Mouse (Mus musculus) left cerebral cortex, postnatal 4 days (tissue): ENCODE results near the gene Rplp1. TPM values are rescaled to one million over a fixed set of nuclear protein-coding genes. Genes with fewer than 3 reads are reported as not detected.
A peak's percentile ranks its signal among the peaks of the same experiment; 100 is the strongest.

ENCODE experiments used
- DNase-seq: peaks from one replicate; pipeline ENCODE4 v3.0.0-alpha.2; 2022
- intact Hi-C: fragments of 180-260 bp; cut with DNase I; formaldehyde crosslinking; loops from one replicate; pipeline ENCODE4 v1.15.1; 2025
- total RNA-seq, 2 experiments: library from RNA; stranded (reverse); gene quantifications; 2 replicates each; pipeline ENCODE4 v1.2.3; 2021

The Rplp1 gene
- total RNA-seq: 1,000 to 10,000 TPM; 2,004 to 2,011 TPM

GRCm38 (mm10) chr9:61914203-61914916, at the start of gene Rplp1:
Gene Rplp1 (minus strand): TSS chr9:61914542.
- intact Hi-C loops: no loop called here
- peak; percentile 97 for DNase-seq

GRCm38 (mm10) chr9:61963356-61963755, 49.0 kb upstream of the Rplp1 start:
- no peak for DNase-seq
- intact Hi-C loops: no loop called here

DNA sequence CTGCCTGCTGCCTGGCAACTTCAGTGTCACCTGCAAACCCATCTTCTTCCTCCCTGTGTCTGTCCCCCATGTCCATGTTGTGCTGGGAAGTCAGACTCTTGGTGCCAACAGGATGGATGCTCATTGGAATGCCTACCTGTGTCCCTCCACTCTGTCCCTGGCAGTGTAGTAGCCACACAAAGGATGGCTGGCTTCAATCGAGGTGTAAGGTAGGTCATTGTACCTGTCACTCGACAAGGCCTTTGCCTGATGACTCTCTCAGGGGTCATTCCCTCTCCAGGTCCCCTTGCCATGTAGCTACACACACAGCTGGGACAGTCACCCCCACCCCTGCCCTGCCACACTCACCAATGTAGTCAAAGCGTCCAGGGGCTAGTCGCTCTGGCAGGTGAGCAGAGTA, 46.8 kb upstream of the Rplp1 start:
- intact Hi-C loops: no loop called here
- no peak for DNase-seq

- intact Hi-C loops: no loop called here
- DNase-seq: no peak
Measured at GRCm38 (mm10) chr9:61960753-61961152, 46.4 kb upstream of the Rplp1 start.

DNA sequence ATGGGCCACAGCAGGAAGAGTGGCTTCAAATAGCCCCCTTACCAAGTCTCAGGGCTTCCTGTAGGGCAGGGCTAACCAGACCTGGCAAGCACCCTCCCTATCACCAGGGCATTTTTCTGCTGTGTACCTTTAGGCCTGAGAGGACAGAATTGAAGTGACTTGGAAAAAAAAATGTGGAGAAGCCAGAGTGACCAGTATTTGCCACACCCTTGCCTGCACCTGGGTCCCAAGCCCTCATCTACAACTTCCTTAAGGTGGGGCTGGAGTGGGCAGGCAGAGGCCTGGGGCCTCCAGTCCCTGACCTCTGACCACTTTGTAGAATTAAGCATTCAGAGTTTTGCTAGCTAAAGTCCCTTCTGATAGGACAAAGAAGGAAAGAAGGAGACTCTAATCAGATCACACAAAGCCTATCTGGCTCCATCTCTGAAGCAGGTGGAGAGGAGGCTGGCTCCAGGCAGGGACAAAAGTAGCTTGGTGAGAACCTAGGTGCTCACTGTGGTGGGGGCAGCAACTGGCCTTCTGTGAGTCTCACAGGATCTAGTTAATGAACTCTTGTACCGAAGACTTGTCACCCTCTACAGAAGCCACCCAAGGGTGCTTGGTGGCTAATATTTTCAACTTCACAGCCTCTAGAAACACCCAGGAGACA, 45.7 kb upstream of the Rplp1 start:
- no peak for DNase-seq
- intact Hi-C loops: no loop called here

- intact Hi-C loops: no loop called here
Measured at GRCm38 (mm10) chr9:61954707-61955106, 40.4 kb upstream of the Rplp1 start.

DNA sequence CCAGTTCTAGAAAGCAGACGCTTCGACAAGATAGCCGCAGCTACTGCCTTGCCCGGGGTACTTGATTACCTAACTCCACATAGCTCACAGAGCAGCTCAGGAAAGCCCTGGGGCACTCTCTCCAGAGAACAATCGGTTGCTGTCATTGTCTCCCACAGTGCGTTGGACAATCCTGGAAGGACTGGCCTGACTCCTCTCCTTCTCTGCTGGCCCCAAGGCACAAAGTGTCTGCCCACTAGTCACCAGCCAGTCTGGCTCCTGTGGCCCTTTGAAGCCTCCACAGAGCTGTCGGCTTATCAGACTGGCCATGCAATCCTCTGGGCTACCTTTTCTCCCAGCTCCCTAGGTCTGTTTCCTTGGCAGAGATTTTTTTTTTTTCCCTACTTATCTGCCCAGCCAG, 37.9 kb upstream of the Rplp1 start:
- intact Hi-C loops: no loop called here

More at GRCm38 (mm10) chr9:61954707-61955106, 40.4 kb upstream of the Rplp1 start:
- DNase-seq: no peak

GRCm38 (mm10) chr9:61947402-61948346, 33.3 kb upstream of the Rplp1 start:
- intact Hi-C loops: loop anchor here (5.0 kb wide), 1 partner anchor 295 kb away; no protein-coding TSS in a partner anchor
- peak; percentile 82 for DNase-seq

More for the DNA sequence above, 37.9 kb upstream of the Rplp1 start:
- no peak for DNase-seq

GRCm38 (mm10) chr9:61946623-61947401, 32.5 kb upstream of the Rplp1 start, which contains the start of gene Kif23:
Gene Kif23 (minus strand): TSS chr9:61946774.
- peak; percentile 99 for DNase-seq
- intact Hi-C loops: loop anchor here (5.0 kb wide), 1 partner anchor 295 kb away; no protein-coding TSS in a partner anchor

DNA sequence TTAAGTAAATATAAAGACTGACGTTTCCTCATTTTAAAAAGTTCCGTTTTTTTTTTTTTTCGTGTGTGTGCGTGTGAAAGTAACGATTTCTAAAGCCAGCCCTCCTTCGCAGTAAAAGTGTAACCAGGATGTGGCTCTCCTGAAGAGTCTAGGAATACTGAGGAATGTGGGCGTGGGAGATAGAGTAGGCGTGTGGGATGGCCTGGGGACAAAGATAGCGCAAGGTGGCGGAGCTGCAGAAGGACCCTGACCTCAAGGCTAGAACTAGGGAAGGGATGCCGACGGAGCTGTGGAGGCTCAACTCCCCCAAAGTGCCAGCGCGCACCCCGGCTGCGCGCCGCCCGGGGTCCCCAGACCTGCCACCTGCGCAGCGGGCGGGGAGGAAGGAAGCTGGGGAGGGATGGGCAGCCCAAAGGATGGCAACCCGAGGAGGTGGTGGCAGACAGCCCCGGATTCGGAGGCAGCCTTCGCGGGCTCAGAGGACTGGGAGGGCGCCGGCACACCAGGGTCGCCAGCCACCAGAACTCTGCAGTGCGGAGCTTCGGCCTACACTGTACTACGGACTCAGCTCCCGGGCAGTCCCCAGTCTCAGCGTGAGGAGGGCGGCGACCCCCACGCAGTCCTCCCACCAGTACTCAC, 31.8 kb upstream of the Rplp1 start:
- DNase-seq: no peak
- intact Hi-C loops: loop anchor here (5.0 kb wide), 1 partner anchor 296 kb away; no protein-coding TSS in a partner anchor

- intact Hi-C loops: no loop called here
Measured at GRCm38 (mm10) chr9:61941054-61941453, 26.7 kb upstream of the Rplp1 start.

DNA sequence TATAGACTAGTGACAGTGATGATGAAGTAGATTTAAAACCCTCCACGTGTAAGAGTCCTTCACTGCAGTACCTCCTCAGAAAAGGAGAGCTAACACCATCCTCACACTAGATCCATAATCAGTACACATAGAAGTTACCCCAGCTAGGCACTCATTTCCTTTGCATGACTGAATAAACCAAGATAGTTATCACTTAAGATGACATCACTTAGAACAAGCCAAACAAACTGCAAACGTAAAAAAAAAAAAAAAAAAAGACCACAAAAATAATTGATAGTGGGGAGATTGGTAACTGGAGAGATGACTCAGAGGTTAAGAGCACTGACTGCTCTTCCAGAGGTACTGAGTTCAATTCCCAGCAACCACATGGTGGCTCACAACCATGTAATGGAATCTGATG, 19.0 kb upstream of the Rplp1 start:
- intact Hi-C loops: no loop called here
- no peak for DNase-seq

More at GRCm38 (mm10) chr9:61941054-61941453, 26.7 kb upstream of the Rplp1 start:
- DNase-seq: no peak

GRCm38 (mm10) chr9:61932009-61932408, 17.7 kb upstream of the Rplp1 start:
- intact Hi-C loops: no loop called here
- no peak for DNase-seq

- intact Hi-C loops: no loop called here
- no peak for DNase-seq
Measured at GRCm38 (mm10) chr9:61925086-61925660, 10.8 kb upstream of the Rplp1 start.

GRCm38 (mm10) chr9:61920331-61920730, 6.0 kb upstream of the Rplp1 start:
- intact Hi-C loops: no loop called here

DNA sequence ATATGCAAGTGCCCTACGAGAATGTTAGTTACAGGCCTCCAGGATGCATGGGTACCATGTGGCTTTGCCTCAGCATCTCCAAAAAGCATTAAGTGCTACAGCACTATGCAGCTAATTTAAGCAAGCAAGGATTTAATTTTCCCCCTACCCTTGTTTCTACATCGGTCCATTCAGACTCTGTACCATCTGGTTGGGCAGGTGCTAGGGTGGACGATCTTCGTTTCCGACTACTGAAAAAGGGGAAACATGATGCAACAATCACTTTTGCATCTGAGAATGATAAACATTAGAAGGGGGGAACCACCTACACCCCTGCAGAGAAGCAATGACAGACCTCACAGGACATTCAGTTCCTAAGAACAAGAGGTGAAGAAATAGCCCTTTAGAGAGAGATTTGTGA, 5.1 kb upstream of the Rplp1 start:
- no peak for DNase-seq
- intact Hi-C loops: no loop called here

More at GRCm38 (mm10) chr9:61920331-61920730, 6.0 kb upstream of the Rplp1 start:
- no peak for DNase-seq

DNA sequence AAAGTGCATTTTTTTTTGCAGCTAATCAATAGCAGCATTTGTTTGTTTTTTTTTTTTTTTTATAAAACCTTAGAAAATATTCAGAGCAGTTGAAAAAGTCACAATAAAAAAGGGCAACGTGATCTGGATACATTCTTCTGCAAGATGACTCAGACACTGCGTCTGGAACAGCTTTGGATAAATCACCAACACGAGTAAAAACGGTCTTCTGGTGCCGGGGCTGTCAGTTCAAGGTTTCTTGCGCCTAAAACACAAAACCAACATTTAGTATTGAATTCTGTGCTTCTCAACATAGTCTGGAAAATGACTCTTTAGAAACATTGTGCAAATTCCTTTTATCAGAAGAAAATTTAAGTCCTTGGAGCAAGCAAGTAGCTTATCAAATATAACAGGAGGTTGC, 3.1 kb upstream of the Rplp1 start:
- intact Hi-C loops: no loop called here
- DNase-seq: no peak

DNA sequence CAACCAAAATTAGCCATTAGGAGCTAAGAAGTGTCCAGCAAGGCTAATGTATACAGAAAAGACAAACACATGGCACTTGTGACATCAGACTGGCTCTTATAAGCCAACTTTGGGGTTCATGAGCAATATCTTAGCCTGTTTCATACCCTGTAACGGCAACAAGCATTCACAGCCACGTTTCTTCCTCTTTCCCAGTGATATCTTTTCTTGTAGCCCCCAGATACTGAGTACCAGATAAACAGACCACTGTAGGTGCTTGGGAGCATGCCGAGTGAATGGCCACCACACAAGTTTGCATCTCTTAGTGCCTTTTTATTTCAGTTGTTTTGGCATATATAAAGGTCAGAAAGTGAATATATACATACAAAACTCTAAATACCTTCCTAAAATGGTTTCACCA, 2.6 kb upstream of the Rplp1 start:
- DNase-seq: no peak
- intact Hi-C loops: no loop called here

DNA sequence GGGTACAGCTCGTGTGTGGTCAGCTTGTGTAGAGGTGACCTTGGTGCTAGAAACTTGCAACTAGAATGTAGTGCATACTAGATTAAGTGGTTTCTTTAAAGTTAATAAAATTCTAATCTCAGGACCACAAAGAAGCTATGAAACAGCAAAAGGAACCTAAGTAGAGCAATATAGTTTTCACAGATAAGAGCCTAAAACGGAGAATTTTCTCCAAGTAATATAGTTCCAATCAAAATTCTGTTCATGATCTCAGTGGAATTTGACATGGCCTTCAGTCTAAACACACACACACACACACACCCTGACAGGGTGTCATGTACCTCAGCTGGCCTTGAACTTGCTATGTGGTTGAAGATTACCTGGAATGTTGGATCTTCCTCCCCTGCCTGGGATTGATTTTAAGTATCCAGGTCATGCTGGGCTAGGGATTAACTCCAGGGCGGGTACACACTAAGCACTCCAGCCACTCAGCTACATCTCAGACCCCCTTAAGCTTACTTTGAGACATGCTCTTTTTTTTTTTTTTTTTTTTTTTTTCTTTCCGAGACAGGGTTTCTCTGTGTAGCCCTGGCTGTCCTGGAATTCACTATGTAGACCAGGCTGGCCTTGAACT, 1.2 kb upstream of the Rplp1 start:
- intact Hi-C loops: no loop called here
- DNase-seq: no peak
